Mouse (Mus musculus) C2C12 (cell line): ENCODE results near the gene Ap4m1. TPM values are rescaled to one million over a fixed set of nuclear protein-coding genes. Genes with fewer than 3 reads are reported as not detected.

Experiments
- H3K27me3 ChIP-seq: one replicate; pipeline ENCODE4 v1.6.1; 2011; ENCODE audit not compliant: control insufficient read depth, insufficient read depth, insufficient read length
- H3K36me3 ChIP-seq: one replicate; pipeline ENCODE4 v1.6.1; 2011; ENCODE audit not compliant: control insufficient read depth, insufficient read depth
- H3K4me3 ChIP-seq: one replicate; pipeline ENCODE4 v1.5.1; 2011; ENCODE audit warnings: mild to moderate bottlenecking, control low read depth; ENCODE audit not compliant: poor library complexity, insufficient read depth, severe bottlenecking
- H3K79me2 ChIP-seq: one replicate; pipeline ENCODE4 v1.6.1; 2011; ENCODE audit not compliant: control insufficient read depth, insufficient read depth
- H3K79me3 ChIP-seq: one replicate; pipeline ENCODE4 v1.6.1; 2011; ENCODE audit warnings: low read depth, control low read depth
- H3ac ChIP-seq: one replicate; pipeline ENCODE3; 2011; ENCODE audit warnings: low read depth; ENCODE audit not compliant: control insufficient read depth, insufficient read length
- CEBPB ChIP-seq: IDR thresholded peaks from one replicate; pipeline ENCODE4 v1.6.1; 2011; ENCODE audit warnings: low read depth, mild to moderate bottlenecking, control low read depth, moderate library complexity
- CTCF ChIP-seq: IDR thresholded peaks from one replicate; pipeline ENCODE4 v1.5.1; 2011; ENCODE audit not compliant: control insufficient read depth, insufficient read depth, insufficient read length
- FOSL1 ChIP-seq: IDR thresholded peaks from one replicate; pipeline ENCODE4 v1.8.0; 2011; ENCODE audit warnings: mild to moderate bottlenecking, low read length; ENCODE audit not compliant: poor library complexity, insufficient read depth, severe bottlenecking
- MAX ChIP-seq: IDR thresholded peaks from one replicate; pipeline ENCODE4 v1.6.1; 2011; ENCODE audit warnings: mild to moderate bottlenecking, control low read depth
- MYOD1 ChIP-seq: IDR thresholded peaks from one replicate; pipeline ENCODE4 v1.6.1; 2011; ENCODE audit warnings: low read depth; ENCODE audit not compliant: control insufficient read depth, insufficient read length
- MYOG ChIP-seq: IDR thresholded peaks from one replicate; pipeline ENCODE4 v1.6.1; 2011; ENCODE audit not compliant: control insufficient read depth, insufficient read length; ENCODE audit errors: extremely low read depth
- USF1 ChIP-seq: IDR thresholded peaks from one replicate; pipeline ENCODE4 v1.6.1; 2011; ENCODE audit warnings: low read depth, mild to moderate bottlenecking, control low read depth, moderate library complexity
- long read RNA-seq, 2 experiments: library from polyadenylated mRNA; unstranded; transcript quantifications; one replicate each; pipeline ENCODE4 v2.0.0; 2019 to 2020
- polyA plus RNA-seq: library from polyadenylated mRNA; unstranded; fragments of >200 nt; fragmentation: generic; extraction: Trizol; gene quantifications from one replicate; pipeline ENCODE4 v1.2.1, GENCODE M21; 2012; ENCODE audit warnings: missing spikeins

Gene Ap4m1
- polyA plus RNA-seq: 11.2 TPM
- long read RNA-seq, experiment 1, partial matches to known transcripts: 1 of 8 reads
- long read RNA-seq, experiment 1, other reads (novel, unspliced or antisense): 5 of 8 reads
- long read RNA-seq, experiment 2, transcript Ap4m1-201 (15 exons, 3,479 nt): major isoform, 21 of 40 reads
- long read RNA-seq, experiment 2, partial matches to known transcripts: 2 of 40 reads
- long read RNA-seq, experiment 2, other reads (novel, unspliced or antisense): 17 of 40 reads

DNA sequence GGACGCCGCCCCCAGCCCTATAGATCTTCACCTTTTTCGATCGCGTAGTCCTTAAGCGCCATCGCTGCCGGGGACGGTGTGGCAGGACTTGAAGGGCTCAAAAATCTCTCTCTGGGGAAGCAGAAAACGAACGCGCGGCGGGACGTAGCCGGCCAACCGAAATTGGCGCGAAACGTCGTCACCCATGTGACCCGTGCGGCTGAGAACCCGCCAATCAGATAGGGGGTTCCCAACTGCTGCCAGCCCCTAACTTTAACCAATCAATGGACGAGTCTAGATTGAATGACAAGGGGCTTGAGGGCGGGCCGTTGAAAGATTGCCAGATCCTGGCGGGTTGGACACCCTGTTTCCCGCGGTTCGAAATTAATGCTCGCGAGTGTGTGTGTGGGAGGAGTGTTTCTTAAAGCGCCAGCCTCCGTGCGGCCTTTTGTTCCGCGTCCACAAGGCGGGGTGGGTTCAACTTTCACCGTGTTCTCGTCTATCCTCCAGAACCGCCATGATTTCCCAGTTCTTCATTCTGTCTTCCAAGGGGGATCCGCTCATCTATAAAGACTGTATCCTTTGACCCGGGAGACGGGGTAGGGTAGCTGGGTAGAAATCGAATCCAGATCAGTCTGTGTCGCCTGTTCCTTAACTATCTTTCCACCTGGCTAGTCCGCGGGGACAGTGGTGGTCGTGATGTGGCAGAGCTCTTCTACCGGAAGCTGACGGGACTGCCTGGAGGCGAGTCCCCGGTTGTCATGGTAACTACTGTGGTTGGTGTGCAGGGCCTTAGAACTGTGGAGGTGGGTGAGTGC lies at the start of gene Ap4m1, which contains the start of gene Mcm7:
Gene Ap4m1, plus strand, starts transcription at position 308 of the 797 bp plus-strand sequence.
Gene Mcm7, minus strand, starts transcription at position 728 of the 797 bp plus-strand sequence.
- H3ac ChIP-seq: peak within 1 kb of the TSS; percentile 79
- peaks cover 60% of the 10 kb centered on the region for H3K79me2 ChIP-seq
- H3K36me3 ChIP-seq: peaks cover 57% of the 10 kb centered on the region
- no peaks in the 10 kb centered on the region for H3K27me3 ChIP-seq
- peaks cover 25% of the 10 kb centered on the region for H3K79me3 ChIP-seq
- H3K4me3 ChIP-seq: peak within 1 kb of the TSS; percentile 83
- TF ChIP-seq USF1: peak; percentile 91
- TF ChIP-seq FOSL1: no peak

DNA sequence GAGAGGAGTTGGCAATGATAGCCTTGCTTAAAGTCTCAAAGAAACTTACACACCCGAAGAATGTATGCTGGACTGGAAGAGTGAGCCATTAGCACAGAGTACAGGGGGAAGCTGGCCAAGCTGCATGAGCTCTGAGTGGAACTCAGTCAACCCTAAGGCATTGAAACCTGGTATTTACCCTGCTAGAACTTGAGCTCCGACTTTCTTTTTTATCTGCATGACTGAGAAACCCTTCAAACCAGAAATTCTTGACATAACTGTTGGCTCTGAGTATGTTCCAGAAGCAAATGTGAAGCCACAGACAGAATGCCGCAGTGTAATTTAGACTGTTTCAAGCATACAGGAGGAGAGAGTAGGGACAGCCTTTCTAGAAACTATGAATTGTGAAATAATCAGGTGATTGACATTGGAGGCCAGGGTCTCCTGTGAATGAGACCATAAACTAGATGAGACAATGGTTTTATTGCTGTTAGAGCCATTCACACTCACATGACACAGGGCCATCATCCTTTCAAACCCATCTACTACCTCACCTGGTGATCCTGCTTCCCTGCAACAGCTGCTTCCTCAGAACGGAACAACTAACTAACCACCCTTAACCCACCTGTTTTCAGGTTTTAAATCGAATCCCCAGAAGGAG lies 39.3 kb upstream of the Ap4m1 start:
- H3K36me3 ChIP-seq: peaks cover 36% of the 10 kb centered on the region
- TF ChIP-seq FOSL1 (no peak), MYOD1 (no peak), CTCF (no peak), CEBPB (no peak), MYOG (no peak), USF1 (no peak), MAX (no peak)
- H3K4me3 ChIP-seq: no peak overlapping the region
- no peaks in the 10 kb centered on the region for H3K79me3 ChIP-seq
- no peaks in the 10 kb centered on the region for H3K79me2 ChIP-seq
- H3K27me3 ChIP-seq: no peaks in the 10 kb centered on the region
- no peak overlapping the region for H3ac ChIP-seq

GRCm38 (mm10) chr5:138137257-138137656 lies 34.5 kb upstream of the Ap4m1 start:
- H3K4me3 ChIP-seq: no peak overlapping the region
- H3K79me3 ChIP-seq: no peaks in the 10 kb centered on the region
- H3K36me3 ChIP-seq: peaks cover 15% of the 10 kb centered on the region
- no peak overlapping the region for H3ac ChIP-seq
- H3K79me2 ChIP-seq: no peaks in the 10 kb centered on the region
- H3K27me3 ChIP-seq: no peaks in the 10 kb centered on the region
- TF ChIP-seq FOSL1 (no peak), MYOD1 (no peak), CTCF (no peak), MYOG (no peak), CEBPB (no peak), MAX (no peak), USF1 (no peak)

- no peaks in the 10 kb centered on the region for H3K79me3 ChIP-seq
- H3K4me3 ChIP-seq: no peak overlapping the region
- no peaks in the 10 kb centered on the region for H3K27me3 ChIP-seq
- H3K79me2 ChIP-seq: no peaks in the 10 kb centered on the region
- no peak overlapping the region for H3ac ChIP-seq
- TF ChIP-seq CTCF (no peak), FOSL1 (no peak)
- peaks cover 11% of the 10 kb centered on the region for H3K36me3 ChIP-seq
Measured at GRCm38 (mm10) chr5:138137935-138138549, 33.8 kb upstream of the Ap4m1 start.

DNA sequence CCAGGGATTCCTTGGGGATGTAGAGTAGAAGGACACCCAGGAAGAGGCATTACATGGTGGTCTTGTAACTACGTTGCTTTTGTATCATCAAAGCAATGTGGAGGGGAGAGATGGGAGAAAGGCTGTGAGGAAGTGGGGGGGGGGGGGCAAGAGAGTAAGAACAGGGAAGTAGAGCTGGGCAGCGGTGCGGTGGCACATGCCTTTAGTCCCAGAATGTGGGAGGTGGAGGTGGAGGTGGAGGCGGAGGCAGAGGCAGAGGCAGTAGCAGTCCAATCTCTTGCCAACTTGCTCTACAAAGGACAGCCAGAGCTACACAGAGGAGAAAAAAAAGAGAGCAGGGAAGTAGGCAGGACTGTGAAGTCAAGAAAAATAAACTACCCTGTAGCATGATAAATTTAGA lies 33.2 kb upstream of the Ap4m1 start:
- Histone ChIP-seq H3K36me3 (peaks cover 6% of the 10 kb centered on the region), H3K4me3 (no peak overlapping the region), H3ac (no peak overlapping the region), H3K27me3 (no peaks in the 10 kb centered on the region), H3K79me3 (no peaks in the 10 kb centered on the region), H3K79me2 (no peaks in the 10 kb centered on the region)
- TF ChIP-seq CTCF (no peak), USF1 (no peak), FOSL1 (no peak)
